8 mouse cellular contexts compared by ENCODE assay signal in the genomic region with DNA sequence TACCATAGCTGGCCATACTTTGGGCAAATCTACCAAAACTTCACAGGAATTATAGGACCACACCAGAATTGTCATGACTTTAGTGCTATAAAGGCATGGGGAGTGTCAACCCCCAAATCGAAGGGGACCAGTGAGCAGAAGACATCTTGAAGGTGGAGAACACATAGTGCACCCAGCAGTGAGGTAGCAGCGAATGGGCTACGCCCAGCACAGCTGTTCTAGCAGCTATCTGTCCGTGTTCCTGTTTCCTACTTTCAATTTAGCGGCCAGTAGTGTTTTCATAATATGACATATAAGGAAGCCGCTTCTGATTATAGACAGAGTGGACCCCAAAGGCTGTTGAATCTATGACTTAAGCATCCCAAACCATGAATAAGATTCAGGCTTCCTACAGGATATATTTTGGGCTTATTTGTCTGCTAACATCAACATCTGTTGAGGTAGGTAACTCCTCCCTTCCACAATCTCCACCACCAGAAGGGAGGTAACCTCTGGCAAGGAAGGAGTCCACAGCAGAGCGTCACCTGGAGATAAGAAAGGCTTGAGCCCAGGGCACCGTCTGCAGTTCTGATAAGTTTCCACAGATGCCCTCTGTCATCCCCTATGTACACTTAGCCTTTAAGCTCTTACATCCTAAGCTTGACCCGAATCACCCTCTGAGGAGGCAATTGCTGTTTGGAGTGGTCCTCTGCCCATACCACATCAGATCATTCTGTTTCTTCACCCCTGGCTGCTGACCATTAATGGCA. TPM values are rescaled to one million over a fixed set of nuclear protein-coding genes. Genes with fewer than 3 reads are reported as not detected.
DNase-seq lines count a peak whose midpoint lies in the region; ATAC-seq and TF ChIP-seq lines count a peak whose summit lies in the region.

No protein-coding gene starts in this region.

- peak overlapping the region; percentile 17; the same call in 1 of the 2 replicates for H3K4me3 ChIP-seq in bone marrow macrophage, adult 2 months (ENCODE audit: insufficient read depth, low read length)
- H3K4me3 ChIP-seq in intestine, embryonic 15.5 days (replicated peaks), result no peak overlapping the region
- H3K4me3 ChIP-seq in spleen, adult 2 months (ENCODE audit: extremely low read depth, insufficient read depth, insufficient read length), result no peak overlapping the region

- intact Hi-C loops in heart, postnatal 36 days (cut with DNase I), result no loop called here

- H3K9ac ChIP-seq in intestine, embryonic 15.5 days, result no peak overlapping the region

- H3K4me1 ChIP-seq in bone marrow macrophage, adult 2 months (ENCODE audit: control insufficient read depth, insufficient read depth, low read length), result peaks cover 50% of the 10 kb centered on the region
- H3K4me1 ChIP-seq in intestine, embryonic 15.5 days (replicated peaks), result peaks cover 15% of the 10 kb centered on the region
- H3K4me1 ChIP-seq in spleen, adult 2 months (ENCODE audit: control insufficient read depth, insufficient read depth, insufficient read length), result peaks cover 43% of the 10 kb centered on the region

- ATAC-seq in intestine, embryonic 15.5 days, result peak; percentile 73

- no peak overlapping the region for H3K4me2 ChIP-seq in intestine, embryonic 15.5 days (replicated peaks)

- peak; percentile 40 to 44 for DNase-seq in heart, adult 18-20 months
- no peak for DNase-seq in heart, postnatal 36 days
- peak; percentile 47 to 55 for DNase-seq in spleen, adult 2 months (ENCODE audit: low read depth in 1 of 2, low spot score in 2 of 2)
- no peak for DNase-seq in MN1 (ENCODE audit: low spot score)
- no peak for DNase-seq in gastrocnemius, postnatal 25 days
- DNase-seq in ovary, postnatal 14 days (ENCODE audit: low spot score), result no peak

- H3K36me3 ChIP-seq in intestine, embryonic 15.5 days, result no peaks in the 10 kb centered on the region
- H3K36me3 ChIP-seq in spleen, adult 2 months (ENCODE audit: control insufficient read depth, insufficient read depth, low read length), result no peaks in the 10 kb centered on the region

- TF ChIP-seq CTCF in bone marrow macrophage, adult 2 months (IDR thresholded peaks at IDR 0.05; ENCODE audit: low read depth, low read length), result no peak
- no peak for TF ChIP-seq CTCF in spleen, adult 2 months (IDR thresholded peaks at IDR 0.05; ENCODE audit: extremely low read depth, insufficient read depth, insufficient read length, insufficient replicate concordance)

- 76% methylated on average over 9 of the region's 9 CpGs for WGBS in intestine, embryonic 15.5 days
- WGBS in spleen, adult 2 months, result 17% methylated on average over 9 of the region's 9 CpGs

- H3K27me3 ChIP-seq in intestine, embryonic 15.5 days (replicated peaks), result no peaks in the 10 kb centered on the region
- H3K27me3 ChIP-seq in spleen, adult 2 months (ENCODE audit: control insufficient read depth, insufficient read depth, low read length), result no peaks in the 10 kb centered on the region

- no peak for TF ChIP-seq POLR2A in bone marrow macrophage, adult 2 months (IDR thresholded peaks at IDR 0.05; ENCODE audit: borderline replicate concordance, low read depth, low read length)
- no peak; the same call in 1 of the 2 replicates for TF ChIP-seq POLR2A in spleen, adult 2 months (IDR thresholded peaks at IDR 0.05; ENCODE audit: low read depth, low read length)

- H3K9me3 ChIP-seq in intestine, embryonic 15.5 days, result no peaks in the 10 kb centered on the region

- no peak overlapping the region; the same call in 1 of the 2 replicates for H3K27ac ChIP-seq in bone marrow macrophage, adult 2 months (ENCODE audit: insufficient read depth, low read depth, low read length)
- no peak overlapping the region for H3K27ac ChIP-seq in intestine, embryonic 15.5 days
- H3K27ac ChIP-seq in spleen, adult 2 months (ENCODE audit: insufficient read depth, low read length), result peak overlapping the region; percentile 94

RNA-seq across cellular contexts. Expression of gene Trak2, which starts 19.4 kb away (rescaled TPM):
- 100 to 1,000 TPM; 187 to 225 TPM for total RNA-seq in heart, adult 18-20 months (2021)
- total RNA-seq in heart, postnatal 36 days (2021), result 100 to 1,000 TPM; 165 to 186 TPM
- polyA plus RNA-seq in bone marrow macrophage, adult 2 months (2012; ENCODE audit: insufficient read depth, insufficient read length, missing spikeins), result 21.0 and 24.6 TPM in 2 replicates
- polyA plus RNA-seq in intestine, embryonic 15.5 days (2015; fragmentation: Nextera tagmentation; extraction: Ambion mirVana), result 11.5 and 12.0 TPM in 2 replicates
- 47.4 and 51.6 TPM in 2 replicates for polyA plus RNA-seq in spleen, adult 2 months (2012; rRNA removed)
- total RNA-seq in gastrocnemius, postnatal 25 days (2021), result 10 to 100 TPM; 76.4 to 87.9 TPM

RNA-seq across cellular contexts. Expression of gene Stradb, which starts 19.5 kb away (rescaled TPM):
- 10 to 100 TPM; 63.9 to 85.2 TPM for total RNA-seq in heart, adult 18-20 months (2021)
- total RNA-seq in heart, postnatal 36 days (2021), result 10 to 100 TPM; 70.2 to 70.6 TPM
- 16.3 and 22.5 TPM in 2 replicates for polyA plus RNA-seq in bone marrow macrophage, adult 2 months (2012; ENCODE audit: insufficient read depth, insufficient read length, missing spikeins)
- 21.3 and 23.1 TPM in 2 replicates for polyA plus RNA-seq in intestine, embryonic 15.5 days (2015; fragmentation: Nextera tagmentation; extraction: Ambion mirVana)
- polyA plus RNA-seq in spleen, adult 2 months (2012; rRNA removed), result 8.9 and 10.5 TPM in 2 replicates
- total RNA-seq in gastrocnemius, postnatal 25 days (2021), result 100 to 1,000 TPM; 116 to 123 TPM

Comparison
In these comparisons a context has a peak if more than half of its experiments do, and no peak if none do; other contexts are left out.
1. DNase-seq: peak in heart, adult 18-20 months (2 of 2) and spleen, adult 2 months (2 of 2); none in heart, postnatal 36 days (0 of 2), MN1 (single experiment), gastrocnemius, postnatal 25 days (single experiment) and ovary, postnatal 14 days (single experiment).